Mouse (Mus musculus): ENCODE data around the gene Gm37240. TPM values are rescaled to one million over a fixed set of nuclear protein-coding genes. Genes with fewer than 3 reads are reported as not detected.

Gene Gm37240
- total RNA-seq, 2 experiments from 2014 or later, result 0.98 to 1.0 TPM

DNA sequence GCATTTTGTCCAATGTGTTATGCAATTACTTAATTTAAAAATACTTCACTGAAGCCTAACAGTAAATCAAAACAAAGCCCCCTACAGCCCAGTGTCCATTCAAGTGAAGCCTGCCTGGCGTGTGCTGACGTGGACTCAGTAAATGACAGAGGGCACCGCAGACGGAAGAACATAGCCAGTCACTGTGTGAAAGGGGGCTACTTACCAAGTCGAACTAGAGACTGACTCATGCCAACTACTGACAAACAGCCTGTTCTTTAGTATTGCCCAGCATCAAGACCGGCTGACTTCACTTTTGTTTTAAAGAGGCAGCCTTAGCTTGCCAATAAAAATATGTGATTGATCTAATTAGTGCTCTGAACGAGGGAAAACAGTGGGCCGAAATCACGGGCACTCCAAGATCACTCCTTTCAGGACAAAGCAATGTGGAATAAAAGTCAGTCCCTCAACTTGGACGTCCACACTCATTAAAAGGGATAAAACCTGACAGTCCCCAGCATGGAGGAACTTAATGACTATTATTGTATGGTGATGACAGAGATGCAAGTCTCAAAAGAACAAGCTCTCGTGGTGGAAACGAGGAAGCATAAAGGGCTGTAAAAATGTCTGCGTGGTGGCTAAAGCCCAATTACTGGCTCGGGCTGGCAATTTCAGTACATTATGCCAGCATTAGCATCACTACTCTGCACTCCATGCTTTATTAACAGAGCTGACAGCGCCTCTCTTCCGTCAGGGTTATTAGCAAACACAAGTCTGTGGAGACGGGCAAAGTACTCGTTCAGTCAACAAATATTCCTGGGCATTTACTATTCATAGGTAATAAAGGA, 123.1 kb downstream of the Gm37240 start:
- peak in 1 of 2 experiments; percentile 26 for DNase-seq (ENCODE audit: low spot score in 2 of 2)

GRCm38 (mm10) chr3:85757944-85758343, 129.4 kb downstream of the Gm37240 start:
- DNase-seq (ENCODE audit: low spot score in 2 of 2), result no peak

- DNase-seq (ENCODE audit: low spot score in 2 of 2), result no peak
Measured at GRCm38 (mm10) chr3:85757435-85757834, 129.9 kb downstream of the Gm37240 start.

GRCm38 (mm10) chr3:85749348-85749747, 138.0 kb downstream of the Gm37240 start:
- DNase-seq (ENCODE audit: low spot score in 2 of 2), result no peak

DNA sequence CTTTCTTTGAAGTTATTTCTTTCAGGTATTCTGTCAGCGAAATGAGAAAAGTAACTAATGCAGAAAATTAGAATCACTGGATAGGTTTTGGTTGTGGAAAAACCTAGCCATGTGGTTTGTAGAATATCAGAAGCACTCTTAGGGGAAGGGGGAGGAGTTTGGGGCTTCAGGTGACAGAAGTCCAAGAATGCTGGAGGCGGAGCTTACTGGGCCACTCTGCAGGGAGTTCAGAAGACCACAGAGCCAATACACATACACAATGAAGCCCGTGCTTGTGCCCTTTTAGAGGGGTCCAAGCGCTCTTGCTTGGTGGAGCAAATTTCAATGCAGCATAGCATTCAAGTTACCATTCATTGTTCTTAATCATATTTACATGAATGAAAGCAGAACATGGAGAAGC, 138.5 kb downstream of the Gm37240 start:
- DNase-seq (ENCODE audit: low spot score in 2 of 2), result no peak

GRCm38 (mm10) chr3:85746116-85746515, 141.2 kb downstream of the Gm37240 start:
- DNase-seq (ENCODE audit: low spot score in 2 of 2), result no peak

GRCm38 (mm10) chr3:85741767-85742166, 145.6 kb downstream of the Gm37240 start:
- no peak for DNase-seq (ENCODE audit: low spot score in 2 of 2)

DNA sequence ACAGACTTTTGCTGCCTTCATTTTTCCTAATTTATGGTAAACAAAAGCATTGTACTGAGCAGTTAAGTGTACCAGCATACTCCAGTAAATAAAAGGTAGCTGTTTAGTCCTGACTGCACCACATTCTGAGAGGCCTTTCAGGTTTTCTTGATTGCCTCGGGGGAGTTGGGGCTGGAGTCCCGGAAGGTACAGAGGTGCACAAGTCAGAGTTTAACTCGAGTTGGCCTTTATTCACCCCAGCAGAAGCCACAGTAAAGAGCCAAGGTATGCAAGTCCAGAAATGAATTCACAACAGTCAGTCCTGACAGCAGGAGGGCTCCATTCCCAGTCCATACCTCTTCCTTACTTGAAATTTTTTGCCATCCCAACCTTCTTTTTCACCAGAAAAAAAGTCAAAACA, 148.7 kb downstream of the Gm37240 start:
- DNase-seq (ENCODE audit: low spot score in 2 of 2), result no peak

DNA sequence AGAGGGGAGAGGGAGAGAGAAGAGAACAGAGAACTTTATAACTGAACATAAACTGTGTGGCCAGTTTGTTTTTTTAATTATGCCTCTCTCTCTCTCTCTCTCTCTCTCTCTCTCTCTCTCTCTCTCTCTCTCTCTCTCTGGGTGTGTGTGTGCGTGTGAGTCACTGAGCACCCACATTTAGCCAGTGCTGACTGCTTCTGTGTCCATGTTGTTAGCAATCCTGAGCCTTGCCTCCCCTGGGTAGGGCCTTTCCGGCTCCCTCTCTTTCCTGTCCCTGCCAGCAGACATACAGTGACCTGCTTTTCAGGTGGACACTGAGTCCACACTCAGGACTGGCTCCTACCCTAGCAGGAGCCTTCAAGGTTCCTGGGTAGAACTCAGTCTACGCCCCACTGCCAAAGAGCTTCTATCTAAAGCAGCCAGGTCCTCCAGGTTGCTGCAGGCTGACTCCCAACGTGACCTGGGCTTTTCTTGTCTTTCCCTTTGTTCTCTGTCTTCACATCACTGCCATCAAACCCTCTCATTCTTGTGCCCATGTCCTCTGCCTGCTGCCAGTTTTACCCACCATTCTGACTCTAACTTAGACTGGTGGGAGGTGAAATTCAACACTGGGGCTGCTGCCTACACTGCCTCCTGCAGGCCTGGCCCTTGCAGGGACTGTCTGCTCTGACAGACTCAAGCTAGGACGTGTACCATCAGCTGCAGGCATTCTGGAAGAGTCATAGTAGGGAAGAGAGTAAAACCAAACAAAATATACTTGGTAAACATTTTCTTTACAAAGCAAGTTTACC, 153.2 kb downstream of the Gm37240 start:
- no peak for DNase-seq (ENCODE audit: low spot score in 2 of 2)

- no peak for DNase-seq (ENCODE audit: low spot score in 2 of 2)
Measured at GRCm38 (mm10) chr3:85727171-85727570, 160.1 kb downstream of the Gm37240 start.

- DNase-seq (ENCODE audit: low spot score in 2 of 2), result no peak
Measured at GRCm38 (mm10) chr3:85725971-85726370, 161.3 kb downstream of the Gm37240 start.

DNA sequence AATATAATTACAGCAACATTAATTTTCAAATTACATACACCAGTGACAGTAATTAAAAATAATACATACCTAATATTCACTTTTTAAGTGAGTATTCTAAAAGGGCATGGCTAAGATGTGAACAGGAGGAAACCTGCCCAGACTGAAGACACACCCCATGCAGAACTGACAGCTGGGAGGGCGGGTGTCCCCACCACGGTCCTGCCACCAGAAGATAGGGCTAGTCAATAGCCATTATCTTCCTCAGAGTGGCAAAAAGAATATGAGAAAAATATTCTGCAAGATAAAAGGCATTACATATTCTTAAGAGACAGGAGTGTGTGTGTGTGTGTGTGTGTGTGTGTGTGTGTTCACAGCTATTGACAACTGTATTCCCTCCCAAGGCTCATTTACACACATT, 162.2 kb downstream of the Gm37240 start:
- DNase-seq (ENCODE audit: low spot score in 2 of 2), result no peak

DNA sequence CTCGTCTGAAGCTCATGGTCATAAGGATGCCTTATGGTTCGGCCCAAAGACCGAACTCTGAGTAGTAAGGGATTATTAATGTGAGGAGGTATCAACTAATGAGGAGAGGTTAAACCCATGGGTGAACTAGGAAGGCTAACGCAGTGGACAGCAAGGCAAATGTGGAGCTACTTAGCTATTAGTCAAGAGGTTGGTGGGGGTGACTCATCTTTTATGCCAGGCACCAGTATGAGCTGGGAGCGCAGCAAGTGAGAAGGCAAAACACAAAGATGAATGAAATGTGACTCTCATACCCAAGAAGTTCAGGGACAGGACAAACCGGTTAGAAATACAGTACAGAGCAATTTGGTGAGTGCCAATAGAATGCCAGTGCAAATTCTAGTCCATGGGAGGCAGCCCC, 164.7 kb downstream of the Gm37240 start:
- DNase-seq (ENCODE audit: low spot score in 2 of 2), result no peak

- no peak for DNase-seq (ENCODE audit: low spot score in 2 of 2)
Measured at GRCm38 (mm10) chr3:85715764-85716297, 171.5 kb downstream of the Gm37240 start.

- no peak for DNase-seq (ENCODE audit: low spot score in 2 of 2)
Measured at GRCm38 (mm10) chr3:85713936-85714709, 173.2 kb downstream of the Gm37240 start.

DNA sequence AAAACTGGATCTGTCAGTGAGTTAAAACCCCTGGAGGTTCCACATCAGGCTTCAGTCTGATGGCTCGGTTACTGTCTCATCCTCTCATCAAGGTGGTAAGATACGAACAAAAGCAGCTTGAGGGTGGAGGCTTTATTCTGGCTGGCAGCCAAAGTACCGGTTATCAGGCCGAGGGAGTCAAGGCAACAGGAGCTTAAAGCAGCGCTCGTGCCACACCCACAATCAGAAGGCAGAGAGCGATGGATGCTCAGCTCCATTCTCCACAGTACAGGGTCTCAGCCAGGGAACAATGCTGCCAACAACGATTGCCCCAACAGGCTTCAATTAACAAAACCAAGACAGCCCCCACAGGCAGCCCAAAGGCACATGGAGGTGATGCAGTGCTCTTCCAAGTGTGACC, 176.6 kb downstream of the Gm37240 start:
- no peak for DNase-seq (ENCODE audit: low spot score in 2 of 2)

DNA sequence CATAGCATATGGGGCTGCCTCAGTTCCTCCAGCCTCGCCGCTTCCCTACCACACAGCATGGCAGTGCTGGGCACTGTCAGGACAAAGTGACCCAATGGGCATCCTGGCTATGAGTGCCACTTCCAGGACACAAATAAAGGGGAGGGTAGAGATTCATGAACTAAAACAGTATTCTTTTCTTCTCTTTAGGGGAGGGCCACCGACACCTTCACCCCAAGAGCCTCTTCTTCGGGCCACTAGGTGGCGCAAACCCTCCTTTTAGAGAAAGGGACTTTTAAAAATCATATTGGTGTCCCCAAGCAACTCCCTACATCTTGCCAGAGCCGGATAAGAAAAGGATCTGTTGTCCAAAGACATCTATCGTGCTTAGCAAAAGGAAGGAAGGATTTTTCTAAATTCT, 179.9 kb downstream of the Gm37240 start:
- DNase-seq (ENCODE audit: low spot score in 2 of 2), result peak in 1 of 2 experiments; percentile 38

- no peak for DNase-seq (ENCODE audit: low spot score in 2 of 2)
Measured at GRCm38 (mm10) chr3:85703141-85703882, 184.0 kb downstream of the Gm37240 start.

- no peak for DNase-seq (ENCODE audit: low spot score in 2 of 2)
Measured at GRCm38 (mm10) chr3:85698496-85698895, 188.8 kb downstream of the Gm37240 start.

DNA sequence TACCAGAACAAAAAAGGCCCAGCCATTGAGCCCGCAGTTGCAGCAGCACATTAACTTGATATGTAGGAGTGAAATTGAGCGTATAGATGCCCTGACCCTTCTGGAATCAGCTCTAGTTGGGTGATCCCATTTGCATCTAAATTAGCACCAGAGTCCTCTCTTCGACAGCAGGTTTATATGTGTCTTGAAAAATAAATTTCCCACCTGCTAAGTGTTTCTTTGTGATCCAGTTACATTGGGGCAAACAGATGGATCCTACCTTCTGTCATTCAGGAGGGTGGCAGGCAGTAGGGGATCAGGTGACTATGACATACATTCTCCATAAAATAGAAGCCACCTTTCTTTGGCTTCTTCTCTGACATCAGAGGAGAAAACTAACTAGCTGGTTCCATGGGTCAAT, 192.3 kb downstream of the Gm37240 start:
- no peak for DNase-seq (ENCODE audit: low spot score in 2 of 2)

DNA sequence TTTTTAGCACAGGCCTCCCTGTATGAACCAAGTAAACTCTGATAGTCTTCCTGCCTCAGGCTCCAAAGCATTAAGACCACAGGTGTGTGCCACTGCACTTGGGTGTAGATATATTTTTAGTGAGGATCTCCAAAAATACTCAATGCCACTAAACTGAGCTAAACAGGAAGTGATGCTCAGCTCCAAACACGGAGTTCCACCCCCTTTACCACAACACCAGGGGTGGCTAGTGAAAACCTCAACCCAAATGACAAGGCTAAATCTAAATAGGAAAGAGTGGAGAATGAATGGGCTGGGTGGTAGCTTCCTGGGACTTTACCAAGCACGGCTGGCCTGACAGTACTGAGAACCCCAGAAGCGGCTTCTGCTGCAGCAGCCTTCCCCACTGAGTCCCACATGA, 194.3 kb downstream of the Gm37240 start:
- DNase-seq (ENCODE audit: low spot score in 2 of 2), result no peak

Measured in layer of hippocampus, postnatal 14 days (tissue).